Mouse (Mus musculus) thymus, adult 2 months (tissue): ENCODE results near the gene Cox6b1.

Source experiments
- CTCF ChIP-seq: fragments of 200-500 bp; IDR thresholded peaks from 2 replicates; pipeline ENCODE4 v1.5.1; 2012; ENCODE audit warnings: mild to moderate bottlenecking, control low read depth, low read length, moderate library complexity, borderline replicate concordance; ENCODE audit not compliant: control insufficient read depth, poor library complexity, insufficient read depth; ENCODE audit errors: extremely low read depth
- POLR2A ChIP-seq: fragments of 200-500 bp; IDR thresholded peaks from 2 replicates; pipeline ENCODE4 v1.6.1; 2012; ENCODE audit warnings: mild to moderate bottlenecking, low read length, control low read depth, moderate library complexity; ENCODE audit not compliant: control insufficient read depth, poor library complexity, insufficient read depth; ENCODE audit errors: extremely low read depth

DNA sequence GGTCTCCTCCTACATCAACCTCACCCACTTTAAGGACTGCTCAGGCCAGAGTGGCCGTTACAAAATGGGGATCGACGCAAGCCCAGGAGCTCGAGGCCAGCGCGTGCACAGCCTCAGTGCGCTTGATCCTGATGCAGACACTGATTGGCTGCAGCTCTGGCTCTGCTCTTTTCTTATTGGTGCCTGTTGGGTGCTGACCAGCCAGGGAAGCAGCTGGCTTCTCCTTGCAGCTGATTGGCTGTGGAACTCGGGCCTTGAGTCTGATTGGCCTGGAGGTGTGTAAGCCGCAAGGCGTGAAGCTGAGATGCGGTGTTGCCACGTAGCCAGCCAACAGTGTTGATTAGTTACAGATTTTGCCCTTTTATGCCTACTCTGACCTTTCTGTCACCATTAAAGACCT lies 27.2 kb downstream of the Cox6b1 start, which contains the start of gene Zbtb32:
- TF ChIP-seq CTCF: no peak
- no peak for TF ChIP-seq POLR2A
